Mouse (Mus musculus) kidney, adult 11 months (tissue): ENCODE data around the gene Gen1.
A peak's percentile ranks its signal among the peaks of the same experiment; 100 is the strongest.

Experiments used
- DNase-seq: peaks from one replicate; pipeline ENCODE4 v3.0.0; 2022

Gen1 gene

GRCm38 (mm10) chr12:11265382-11266281, at the start of gene Gen1, which contains the start of gene Smc6:
Gene Gen1 (minus strand): TSS chr12:11265801.
Gene Smc6 (plus strand): TSS chr12:11265886.
- peak; percentile 96 for DNase-seq

DNA sequence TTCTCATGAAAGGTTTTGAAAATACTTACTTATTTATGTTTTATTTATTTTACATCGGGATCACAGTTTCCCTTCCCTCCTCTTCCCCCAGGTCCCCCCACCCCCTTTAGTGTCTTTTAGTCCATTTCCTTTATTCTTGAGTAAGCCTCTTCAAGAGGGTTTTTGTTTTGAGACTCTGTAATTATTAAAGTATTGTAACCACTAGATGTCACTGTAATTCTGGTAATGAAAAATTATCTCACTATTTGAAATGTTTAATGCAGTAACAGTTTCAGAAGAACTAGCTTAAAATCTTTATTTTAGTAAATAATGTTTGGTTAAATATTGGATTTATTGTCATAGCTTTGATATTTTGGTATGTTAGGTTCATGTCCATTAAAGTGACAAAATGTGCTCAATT, 48.2 kb upstream of the Gen1 start:
- no peak for DNase-seq

- DNase-seq, result no peak
Observed at GRCm38 (mm10) chr12:11311106-11311505, 45.5 kb upstream of the Gen1 start.

GRCm38 (mm10) chr12:11306753-11307645, 41.4 kb upstream of the Gen1 start:
- DNase-seq, result peak; percentile 37

DNA sequence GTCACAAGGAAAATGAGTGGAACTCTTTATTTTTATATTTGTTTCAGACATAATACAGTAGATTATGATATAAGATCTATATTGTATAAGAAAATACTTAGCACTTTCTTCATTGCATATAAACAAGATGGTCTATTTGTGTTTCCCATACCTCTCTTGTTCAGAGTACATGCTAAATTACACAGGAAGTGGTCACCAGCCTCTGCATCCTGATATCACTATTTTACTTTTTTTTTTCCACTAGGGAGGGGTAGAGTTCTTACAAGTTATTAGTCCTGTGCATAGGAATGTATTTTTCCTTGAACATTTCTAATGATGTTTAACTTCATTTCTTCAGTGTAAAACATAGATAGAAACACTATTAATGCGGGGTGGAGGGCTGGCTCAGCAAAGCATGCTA, 35.3 kb upstream of the Gen1 start:
- DNase-seq, result no peak

DNA sequence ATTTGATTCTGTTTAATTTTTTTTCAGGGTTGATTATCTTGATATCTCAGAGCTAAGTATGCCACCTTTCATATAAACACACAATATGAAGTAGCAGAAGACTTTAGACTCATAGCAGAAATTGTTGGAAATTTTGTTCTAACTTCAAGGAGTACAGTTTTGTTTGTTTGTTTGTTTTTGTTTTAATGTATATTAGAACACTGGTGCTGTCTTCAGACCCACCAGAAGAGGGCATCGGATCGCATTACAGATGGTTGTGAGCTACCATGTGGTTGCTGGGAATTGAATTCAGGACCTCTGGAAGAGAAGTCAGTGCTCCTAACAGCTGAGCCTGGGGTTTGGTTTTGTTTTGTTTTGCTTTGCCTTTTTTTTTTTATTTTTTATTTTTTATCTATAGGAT, 20.8 kb upstream of the Gen1 start:
- no peak for DNase-seq

GRCm38 (mm10) chr12:11281584-11281983, 16.0 kb upstream of the Gen1 start:
- DNase-seq, result no peak

DNA sequence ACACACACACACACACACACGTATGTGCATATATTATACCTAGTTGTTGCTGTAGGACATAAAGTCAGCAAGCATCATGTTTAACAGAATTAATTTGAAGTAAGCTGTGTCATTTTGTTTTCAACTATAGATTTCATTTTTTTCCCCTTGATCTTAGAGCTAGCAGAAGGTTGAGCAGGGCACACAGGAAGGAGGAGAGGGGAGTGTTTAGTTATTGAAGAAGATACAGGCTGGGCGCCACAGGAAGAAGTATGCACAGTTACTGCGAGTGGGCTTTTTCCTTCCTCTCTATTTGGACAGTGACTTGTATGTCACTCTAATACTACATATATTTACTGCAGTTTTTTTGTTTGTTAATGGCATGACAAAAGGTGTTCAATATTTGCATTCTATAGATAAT, 14.3 kb upstream of the Gen1 start:
- DNase-seq, result no peak

- no peak for DNase-seq
Observed at GRCm38 (mm10) chr12:11277207-11277606, 11.6 kb upstream of the Gen1 start.

DNA sequence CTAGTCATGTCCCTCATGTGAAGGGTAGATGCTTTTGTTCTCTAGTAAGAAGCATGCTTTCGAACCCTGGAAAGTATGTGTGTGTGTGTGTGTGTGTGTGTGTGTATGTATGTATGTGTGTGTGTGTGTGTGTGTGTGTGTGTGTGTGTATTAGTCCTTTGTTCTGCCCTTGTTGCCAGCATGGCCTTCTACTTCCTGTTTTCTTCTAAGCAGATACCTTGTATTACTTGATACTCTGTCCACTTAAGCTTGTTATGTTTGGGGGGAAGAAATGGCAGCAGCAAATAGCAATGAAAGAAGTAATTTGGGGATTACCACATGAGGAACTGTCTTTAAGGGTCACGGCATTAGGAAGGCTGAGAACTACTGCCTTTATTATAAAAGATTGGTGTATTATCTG, 11.0 kb upstream of the Gen1 start:
- no peak for DNase-seq

GRCm38 (mm10) chr12:11273185-11273584, 7.6 kb upstream of the Gen1 start:
- DNase-seq, result no peak

GRCm38 (mm10) chr12:11272568-11272967, 7.0 kb upstream of the Gen1 start:
- no peak for DNase-seq

- DNase-seq, result peak; percentile 4
Observed at GRCm38 (mm10) chr12:11267030-11267429, 1.4 kb upstream of the Gen1 start.

- no peak for DNase-seq
Observed at GRCm38 (mm10) chr12:11266282-11266985, 833 bp upstream of the Gen1 start.

- no peak for DNase-seq
Observed at GRCm38 (mm10) chr12:11264895-11265294, 706 bp downstream of the Gen1 start.

- no peak for DNase-seq
Observed at GRCm38 (mm10) chr12:11250322-11250721, 15.3 kb downstream of the Gen1 start.

DNA sequence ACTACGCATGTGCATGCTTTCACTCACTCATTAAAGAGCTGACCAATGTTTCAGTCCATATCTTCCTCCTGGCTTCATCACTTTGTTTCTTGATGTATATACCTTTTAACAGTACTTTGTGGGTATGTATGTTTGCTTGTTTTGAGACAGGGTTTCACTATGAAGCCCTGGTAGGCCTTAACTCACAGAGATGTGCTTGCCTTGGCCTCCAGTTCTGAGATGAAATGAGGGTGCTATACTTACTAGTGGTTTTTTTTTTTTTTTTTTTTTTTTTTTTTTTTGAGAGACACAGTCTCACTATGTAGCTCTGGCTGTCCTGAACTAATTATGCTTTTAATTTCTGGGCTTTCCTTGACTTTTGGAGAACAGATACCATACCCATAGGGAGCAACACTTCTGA, 18.1 kb downstream of the Gen1 start:
- DNase-seq, result no peak

- no peak for DNase-seq
Observed at GRCm38 (mm10) chr12:11235996-11236395, 29.6 kb downstream of the Gen1 start.

GRCm38 (mm10) chr12:11230267-11230666, 35.3 kb downstream of the Gen1 start:
- no peak for DNase-seq

DNA sequence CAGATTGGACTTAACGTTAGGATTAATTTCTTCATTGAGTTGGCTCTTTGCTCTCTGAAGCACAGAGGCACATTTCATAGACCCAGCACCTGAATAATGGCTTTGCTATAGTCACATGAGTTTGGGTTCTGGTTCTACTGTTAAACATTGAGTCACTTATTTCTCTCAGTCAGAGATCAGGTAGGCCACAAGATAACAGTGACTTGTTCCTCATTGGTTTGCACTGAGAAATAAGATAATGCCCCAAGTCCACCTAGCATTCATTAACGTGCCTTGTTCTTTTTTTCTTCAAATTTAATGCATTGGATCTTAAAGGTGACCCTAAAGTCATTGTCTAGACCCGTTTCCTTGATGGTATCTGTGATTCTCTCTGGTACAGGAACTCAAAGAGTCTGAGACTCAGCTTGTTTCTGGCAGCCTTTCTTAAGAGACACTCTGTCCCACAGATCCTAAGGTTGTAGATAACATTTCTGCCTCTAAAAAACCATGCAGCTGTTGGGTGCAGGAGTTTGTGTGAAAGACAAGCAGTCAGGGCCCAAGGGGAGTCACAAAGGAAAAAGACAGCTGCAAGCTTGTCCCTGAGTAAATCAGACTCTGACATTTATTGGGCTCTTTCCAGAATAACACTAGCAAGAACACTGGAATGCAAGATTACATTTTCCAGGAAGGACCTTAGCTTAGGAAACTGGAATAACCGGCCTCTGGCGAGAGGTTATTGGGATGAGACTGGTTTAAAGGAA, 38.9 kb downstream of the Gen1 start:
- peak; percentile 19 for DNase-seq

- no peak for DNase-seq
Observed at GRCm38 (mm10) chr12:11226123-11226522, 39.5 kb downstream of the Gen1 start.

DNA sequence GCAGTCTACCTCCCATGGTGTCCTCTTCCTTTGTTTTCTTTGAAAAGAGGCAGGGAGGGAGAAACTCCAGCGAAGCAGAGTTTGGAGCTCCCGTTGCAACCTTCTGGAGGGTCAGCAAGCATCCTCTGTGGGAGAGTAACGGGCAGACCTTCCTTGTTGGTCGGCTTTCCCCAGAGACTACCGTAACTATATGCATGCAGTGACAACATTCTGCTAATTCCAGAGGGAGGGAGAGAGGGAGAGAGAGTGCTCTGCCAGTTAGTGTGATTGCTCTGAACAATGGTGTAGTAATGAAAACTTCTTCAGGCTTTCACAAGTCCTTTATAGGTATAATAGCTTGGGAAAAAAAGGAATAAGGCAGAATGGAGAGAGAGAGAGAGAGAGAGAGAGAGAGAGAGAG, 40.9 kb downstream of the Gen1 start:
- no peak for DNase-seq
